Mouse (Mus musculus) frontal cortex, postnatal 14 days (tissue): ENCODE data around the gene Tcf12.

Experiments
- DNase-seq, 2 experiments: peaks; one replicate each; pipeline ENCODE4 v3.0.0; 2022; ENCODE audit warnings: low spot score in 2 of 2

Tcf12 gene

GRCm38 (mm10) chr9:71982826-71983225, 128.8 kb downstream of the Tcf12 start:
- no peak for DNase-seq

GRCm38 (mm10) chr9:71981071-71981470, 130.6 kb downstream of the Tcf12 start:
- DNase-seq: no peak

- no peak for DNase-seq
Observed at GRCm38 (mm10) chr9:71980579-71980978, 131.1 kb downstream of the Tcf12 start.

GRCm38 (mm10) chr9:71978886-71979285, 132.8 kb downstream of the Tcf12 start:
- DNase-seq: no peak

GRCm38 (mm10) chr9:71976034-71976433, 135.6 kb downstream of the Tcf12 start:
- peak; percentile 6 to 11 for DNase-seq

GRCm38 (mm10) chr9:71975141-71975540, 136.5 kb downstream of the Tcf12 start:
- DNase-seq: no peak

- no peak for DNase-seq
Observed at GRCm38 (mm10) chr9:71974541-71974959, 137.1 kb downstream of the Tcf12 start.

GRCm38 (mm10) chr9:71964039-71964438, 147.6 kb downstream of the Tcf12 start:
- no peak for DNase-seq

GRCm38 (mm10) chr9:71960026-71960396, 151.7 kb downstream of the Tcf12 start:
- DNase-seq: no peak

GRCm38 (mm10) chr9:71959259-71960025, 152.2 kb downstream of the Tcf12 start:
- peak; percentile 15 to 16 for DNase-seq

- no peak for DNase-seq
Observed at GRCm38 (mm10) chr9:71953217-71953616, 158.5 kb downstream of the Tcf12 start.

GRCm38 (mm10) chr9:71952621-71953076, 159.0 kb downstream of the Tcf12 start:
- DNase-seq: no peak

- no peak for DNase-seq
Observed at GRCm38 (mm10) chr9:71951926-71952325, 159.7 kb downstream of the Tcf12 start.

- no peak for DNase-seq
Observed at GRCm38 (mm10) chr9:71951341-71951740, 160.3 kb downstream of the Tcf12 start.

- no peak for DNase-seq
Observed at GRCm38 (mm10) chr9:71944801-71945200, 166.9 kb downstream of the Tcf12 start.

- DNase-seq: no peak
Observed at GRCm38 (mm10) chr9:71942424-71942823, 169.2 kb downstream of the Tcf12 start.

- no peak for DNase-seq
Observed at GRCm38 (mm10) chr9:71940016-71940415, 171.7 kb downstream of the Tcf12 start.

GRCm38 (mm10) chr9:71936199-71936598, 175.5 kb downstream of the Tcf12 start:
- DNase-seq: no peak

GRCm38 (mm10) chr9:71934833-71935232, 176.8 kb downstream of the Tcf12 start:
- no peak for DNase-seq

- DNase-seq: no peak
Observed at GRCm38 (mm10) chr9:71931965-71932364, 179.7 kb downstream of the Tcf12 start.

GRCm38 (mm10) chr9:71931358-71931715, 180.3 kb downstream of the Tcf12 start:
- DNase-seq: no peak

- DNase-seq: no peak
Observed at GRCm38 (mm10) chr9:71930431-71931357, 181.0 kb downstream of the Tcf12 start.

GRCm38 (mm10) chr9:71916662-71916953, 195.1 kb downstream of the Tcf12 start:
- no peak for DNase-seq
